Mouse (Mus musculus): ENCODE data around the gene Gm15155. TPM values are rescaled to one million over a fixed set of nuclear protein-coding genes. Genes with fewer than 3 reads are reported as not detected.
"Not testable (repeated sequence)": the region's sequence is repeated elsewhere in the genome, so short reads cannot be mapped to it uniquely, and the experiment has no call there.

Gm15155 gene
- polyA plus RNA-seq, 1 experiment: not detected

- H3K36me3 ChIP-seq (ENCODE audit: control insufficient read depth, insufficient read depth, low read length): no peaks in the 10 kb centered on the region
- H3K4me1 ChIP-seq (replicated peaks; ENCODE audit: control insufficient read depth, insufficient read depth, low read length): no peaks in the 10 kb centered on the region
- no peak overlapping the region for H3K27ac ChIP-seq (ENCODE audit: control insufficient read depth, insufficient read depth, low read length)
- no peak for DNase-seq
- no peak overlapping the region for H3K4me3 ChIP-seq (ENCODE audit: control insufficient read depth, insufficient read depth, low read length)
- no peaks in the 10 kb centered on the region for H3K27me3 ChIP-seq (ENCODE audit: control insufficient read depth, insufficient read depth, low read length)
- TF ChIP-seq CTCF (IDR thresholded peaks at IDR 0.05; ENCODE audit: borderline replicate concordance, control insufficient read depth, extremely low read depth, insufficient read depth, low read length, poor library complexity) (no peak), POLR2A (IDR thresholded peaks at IDR 0.05; ENCODE audit: control insufficient read depth, extremely low read depth, insufficient read depth, low read length, poor library complexity) (no peak)
- 85% methylated on average over 1 of the region's 1 CpGs for WGBS
Observed at GRCm38 (mm10) chrX:155900040-155900439, 275.5 kb downstream of the Gm15155 start.

- no peak for DNase-seq
- H3K27me3 ChIP-seq (ENCODE audit: control insufficient read depth, insufficient read depth, low read length): no peaks in the 10 kb centered on the region
- no peak for TF ChIP-seq POLR2A (IDR thresholded peaks at IDR 0.05; ENCODE audit: control insufficient read depth, extremely low read depth, insufficient read depth, low read length, poor library complexity)
- no peak for TF ChIP-seq CTCF (IDR thresholded peaks at IDR 0.05; ENCODE audit: borderline replicate concordance, control insufficient read depth, extremely low read depth, insufficient read depth, low read length, poor library complexity)
- no peaks in the 10 kb centered on the region for H3K4me1 ChIP-seq (replicated peaks; ENCODE audit: control insufficient read depth, insufficient read depth, low read length)
- H3K27ac ChIP-seq (ENCODE audit: control insufficient read depth, insufficient read depth, low read length): no peak overlapping the region
- H3K4me3 ChIP-seq (ENCODE audit: control insufficient read depth, insufficient read depth, low read length): no peak overlapping the region
- no peaks in the 10 kb centered on the region for H3K36me3 ChIP-seq (ENCODE audit: control insufficient read depth, insufficient read depth, low read length)
Observed at GRCm38 (mm10) chrX:155901742-155902141, 277.2 kb downstream of the Gm15155 start.

GRCm38 (mm10) chrX:155903108-155903507 is 278.6 kb downstream of the Gm15155 start:
- TF ChIP-seq POLR2A (IDR thresholded peaks at IDR 0.05; ENCODE audit: control insufficient read depth, extremely low read depth, insufficient read depth, low read length, poor library complexity) (no peak), CTCF (IDR thresholded peaks at IDR 0.05; ENCODE audit: borderline replicate concordance, control insufficient read depth, extremely low read depth, insufficient read depth, low read length, poor library complexity) (no peak)
- no peak overlapping the region for H3K4me3 ChIP-seq (ENCODE audit: control insufficient read depth, insufficient read depth, low read length)
- no peak for DNase-seq
- H3K4me1 ChIP-seq (replicated peaks; ENCODE audit: control insufficient read depth, insufficient read depth, low read length): no peaks in the 10 kb centered on the region
- no peaks in the 10 kb centered on the region for H3K27me3 ChIP-seq (ENCODE audit: control insufficient read depth, insufficient read depth, low read length)
- no peaks in the 10 kb centered on the region for H3K36me3 ChIP-seq (ENCODE audit: control insufficient read depth, insufficient read depth, low read length)
- H3K27ac ChIP-seq (ENCODE audit: control insufficient read depth, insufficient read depth, low read length): no peak overlapping the region
- WGBS: 68% methylated on average over 1 of the region's 1 CpGs

DNA sequence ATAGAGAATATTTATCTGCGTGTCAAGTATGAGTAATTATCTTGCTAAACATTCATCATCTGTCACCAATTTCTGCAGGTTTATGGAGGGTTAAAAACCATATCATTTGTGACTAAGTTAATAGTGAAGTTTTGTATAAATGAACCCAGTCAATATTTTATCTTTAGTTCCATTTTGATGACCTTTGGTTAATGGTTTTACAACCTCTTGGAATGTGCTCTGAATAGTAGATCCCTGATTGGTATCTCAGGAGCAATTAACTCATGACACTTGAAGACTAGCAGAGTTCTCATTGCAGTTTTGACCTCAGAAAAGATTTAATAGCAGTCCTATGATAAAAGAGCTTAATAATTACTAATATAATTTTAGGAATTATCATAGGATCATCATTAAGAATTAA is 385.2 kb downstream of the Gm15155 start:
- no peaks in the 10 kb centered on the region for H3K27me3 ChIP-seq (ENCODE audit: control insufficient read depth, insufficient read depth, low read length)
- TF ChIP-seq POLR2A (IDR thresholded peaks at IDR 0.05; ENCODE audit: control insufficient read depth, extremely low read depth, insufficient read depth, low read length, poor library complexity) (no peak), CTCF (IDR thresholded peaks at IDR 0.05; ENCODE audit: borderline replicate concordance, control insufficient read depth, extremely low read depth, insufficient read depth, low read length, poor library complexity) (no peak)
- no peak overlapping the region for H3K27ac ChIP-seq (ENCODE audit: control insufficient read depth, insufficient read depth, low read length)
- H3K36me3 ChIP-seq (ENCODE audit: control insufficient read depth, insufficient read depth, low read length): no peaks in the 10 kb centered on the region
- H3K4me3 ChIP-seq (ENCODE audit: control insufficient read depth, insufficient read depth, low read length): no peak overlapping the region
- WGBS: 86% methylated on average over 1 of the region's 1 CpGs
- no peak for DNase-seq
- H3K4me1 ChIP-seq (replicated peaks; ENCODE audit: control insufficient read depth, insufficient read depth, low read length): no peaks in the 10 kb centered on the region

GRCm38 (mm10) chrX:156155776-156156175 is 531.2 kb downstream of the Gm15155 start:
- Histone ChIP-seq H3K27ac (ENCODE audit: control insufficient read depth, insufficient read depth, low read length) (no peak overlapping the region), H3K4me1 (replicated peaks; ENCODE audit: control insufficient read depth, insufficient read depth, low read length) (no peaks in the 10 kb centered on the region), H3K36me3 (ENCODE audit: control insufficient read depth, insufficient read depth, low read length) (no peaks in the 10 kb centered on the region), H3K4me3 (ENCODE audit: control insufficient read depth, insufficient read depth, low read length) (no peak overlapping the region), H3K27me3 (ENCODE audit: control insufficient read depth, insufficient read depth, low read length) (no peaks in the 10 kb centered on the region)
- TF ChIP-seq POLR2A (IDR thresholded peaks at IDR 0.05; ENCODE audit: control insufficient read depth, extremely low read depth, insufficient read depth, low read length, poor library complexity) (no peak), CTCF (IDR thresholded peaks at IDR 0.05; ENCODE audit: borderline replicate concordance, control insufficient read depth, extremely low read depth, insufficient read depth, low read length, poor library complexity) (no peak)
- WGBS: 42% methylated on average over 2 of the region's 2 CpGs
- DNase-seq: no peak

DNA sequence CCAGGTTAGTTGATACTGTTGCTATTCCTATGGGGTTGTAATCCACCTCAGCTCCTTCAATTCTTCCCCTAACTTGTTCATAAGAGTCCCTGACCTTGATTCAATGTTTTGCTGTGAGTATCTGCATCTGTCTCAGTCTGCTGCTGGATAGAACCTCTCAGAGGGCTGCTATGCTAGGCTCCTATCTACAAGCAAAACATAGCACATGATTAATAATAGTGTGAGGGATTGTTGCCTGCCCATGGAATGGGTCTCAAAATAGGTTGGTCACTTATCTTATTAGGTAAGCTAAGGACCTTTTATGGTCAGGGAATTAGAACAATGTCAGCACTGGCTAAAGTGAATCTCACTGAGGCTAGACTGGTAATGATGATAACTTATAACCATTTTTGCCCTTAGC is 547.0 kb downstream of the Gm15155 start:
- Histone ChIP-seq H3K36me3 (ENCODE audit: control insufficient read depth, insufficient read depth, low read length) (no peaks in the 10 kb centered on the region), H3K27ac (ENCODE audit: control insufficient read depth, insufficient read depth, low read length) (no peak overlapping the region), H3K4me3 (ENCODE audit: control insufficient read depth, insufficient read depth, low read length) (no peak overlapping the region), H3K4me1 (replicated peaks; ENCODE audit: control insufficient read depth, insufficient read depth, low read length) (no peaks in the 10 kb centered on the region), H3K27me3 (ENCODE audit: control insufficient read depth, insufficient read depth, low read length) (no peaks in the 10 kb centered on the region)
- TF ChIP-seq POLR2A (IDR thresholded peaks at IDR 0.05; ENCODE audit: control insufficient read depth, extremely low read depth, insufficient read depth, low read length, poor library complexity) (no peak), CTCF (IDR thresholded peaks at IDR 0.05; ENCODE audit: borderline replicate concordance, control insufficient read depth, extremely low read depth, insufficient read depth, low read length, poor library complexity) (no peak)
- no peak for DNase-seq

GRCm38 (mm10) chrX:156303806-156304205 is 679.3 kb downstream of the Gm15155 start:
- H3K4me1 ChIP-seq (replicated peaks; ENCODE audit: control insufficient read depth, insufficient read depth, low read length); DNase-seq; H3K36me3 ChIP-seq (ENCODE audit: control insufficient read depth, insufficient read depth, low read length); H3K27me3 ChIP-seq (ENCODE audit: control insufficient read depth, insufficient read depth, low read length); H3K4me3 ChIP-seq (ENCODE audit: control insufficient read depth, insufficient read depth, low read length); H3K27ac ChIP-seq (ENCODE audit: control insufficient read depth, insufficient read depth, low read length): not testable (repeated sequence)

Other genes with a start within 250 kb of the Gm15155 start
- 0.04 TPM in 1 of 2 replicates, not detected in the other for gene Ptchd1, start 927 bp upstream of the Gm15155 start, polyA plus RNA-seq (2012; rRNA removed)

Data from thymus, adult 2 months (tissue).